Mouse (Mus musculus) cortical plate, adult 2 months (tissue): ENCODE results near the gene Grap.

Experiments
- CTCF ChIP-seq: fragments of 200-500 bp; IDR thresholded peaks from 2 replicates; pipeline ENCODE4 v1.5.1; 2011; ENCODE audit warnings: mild to moderate bottlenecking, control low read depth, low read length; ENCODE audit not compliant: insufficient read depth; ENCODE audit errors: extremely low read depth
- POLR2A ChIP-seq: fragments of 200-500 bp; IDR thresholded peaks from 2 replicates; pipeline ENCODE4 v1.6.1; 2011; ENCODE audit warnings: mild to moderate bottlenecking, low read length, control low read depth; ENCODE audit not compliant: insufficient read depth; ENCODE audit errors: extremely low read depth

DNA sequence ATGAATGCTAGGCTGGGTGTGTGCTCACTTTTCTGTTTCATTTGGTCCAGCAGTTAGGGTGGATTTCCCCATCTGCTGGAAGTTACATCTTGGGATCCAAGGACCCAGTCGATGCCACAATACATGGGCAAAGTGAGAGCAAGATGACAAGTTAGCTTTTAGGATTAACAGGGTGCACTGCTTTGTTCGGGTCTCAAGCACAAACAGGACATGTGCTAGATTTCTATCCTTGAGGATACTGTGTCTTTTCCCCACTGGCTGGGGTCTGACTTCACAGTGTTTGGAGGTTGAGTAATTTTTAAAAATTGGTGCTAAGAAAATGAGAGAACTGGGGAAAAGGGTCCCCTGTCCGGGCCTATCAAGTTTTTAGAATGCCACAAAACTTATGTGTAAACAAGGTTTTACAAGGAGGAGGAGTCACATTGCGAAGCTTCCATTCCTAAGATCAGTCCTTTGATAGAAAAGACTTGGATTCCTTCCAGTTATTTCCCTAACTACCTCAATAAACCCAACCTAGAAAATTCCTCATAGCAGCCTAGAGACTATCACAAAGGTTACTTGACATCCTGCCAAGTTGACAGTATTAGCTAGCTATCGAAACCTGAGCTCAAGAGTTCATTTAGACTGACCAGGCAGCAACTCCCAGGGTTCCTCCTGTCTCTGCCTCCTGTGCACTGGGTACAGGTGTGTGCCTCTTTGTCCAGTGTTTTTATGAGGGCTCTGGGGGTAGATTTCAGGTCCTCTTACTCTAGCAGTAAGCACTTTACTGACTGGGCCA, 9.7 kb upstream of the Grap start:
- TF ChIP-seq CTCF (no peak), POLR2A (no peak)
